Mouse (Mus musculus) midbrain, embryonic 15.5 days (tissue): ENCODE data around the gene Fam181a. TPM values are rescaled to one million over a fixed set of nuclear protein-coding genes. Genes with fewer than 3 reads are reported as not detected.

Experiments used
- ATAC-seq: fragments of 200-750 bp; cut with Nextera tagmentation; replicated peaks from 2 replicates; pipeline ENCODE4 v1.8.0; 2017; ENCODE audit warnings: moderate TSS enrichment
- H3K27ac ChIP-seq: fragments of 300-500 bp; sonication (generic); 2 replicates; pipeline ENCODE4 v1.5.1; 2015; ENCODE audit warnings: mild to moderate bottlenecking, inconsistent platforms
- H3K27me3 ChIP-seq: fragments of 300-500 bp; sonication (generic); replicated peaks from 2 replicates; pipeline ENCODE4 v1.6.1; 2015; ENCODE audit warnings: inconsistent platforms
- H3K36me3 ChIP-seq: fragments of 300-500 bp; sonication (generic); replicated peaks from 2 replicates; pipeline ENCODE4 v1.6.1; 2015; ENCODE audit warnings: inconsistent platforms
- H3K4me1 ChIP-seq: fragments of 300-500 bp; sonication (generic); 2 replicates; pipeline ENCODE4 v1.6.1; 2015; ENCODE audit warnings: inconsistent platforms
- H3K4me2 ChIP-seq: fragments of 300-500 bp; sonication (generic); 2 replicates; pipeline ENCODE4 v1.6.1; 2015; ENCODE audit warnings: inconsistent platforms, mild to moderate bottlenecking, moderate library complexity
- H3K4me3 ChIP-seq: fragments of 300-500 bp; sonication (generic); 2 replicates; pipeline ENCODE4 v1.5.1; 2015; ENCODE audit warnings: mild to moderate bottlenecking, inconsistent platforms
- H3K9ac ChIP-seq: fragments of 300-500 bp; sonication (generic); 2 replicates; pipeline ENCODE4 v1.6.1; 2015; ENCODE audit warnings: mild to moderate bottlenecking, inconsistent platforms
- H3K9me3 ChIP-seq: fragments of 300-500 bp; sonication (generic); 2 replicates; pipeline ENCODE4 v1.6.1; 2016; ENCODE audit warnings: inconsistent platforms
- WGBS: fragments of 180-500 bp; shearing (Covaris S2); methylation state at CpG from one replicate; pipeline ENCODE4 v1.1.7; 2015; ENCODE audit warnings: mixed read lengths; 5-methylcytosine and 5-hydroxymethylcytosine counted together
- polyA plus RNA-seq: library from polyadenylated mRNA; unstranded; fragments of >200 nt; fragmentation: Nextera tagmentation; extraction: Ambion mirVana; gene quantifications from 2 replicates; pipeline ENCODE4 v1.2.1, GENCODE M21; 2015

Gene Fam181a
- polyA plus RNA-seq, 1 experiment from 2014 or later: 7.7 TPM

DNA sequence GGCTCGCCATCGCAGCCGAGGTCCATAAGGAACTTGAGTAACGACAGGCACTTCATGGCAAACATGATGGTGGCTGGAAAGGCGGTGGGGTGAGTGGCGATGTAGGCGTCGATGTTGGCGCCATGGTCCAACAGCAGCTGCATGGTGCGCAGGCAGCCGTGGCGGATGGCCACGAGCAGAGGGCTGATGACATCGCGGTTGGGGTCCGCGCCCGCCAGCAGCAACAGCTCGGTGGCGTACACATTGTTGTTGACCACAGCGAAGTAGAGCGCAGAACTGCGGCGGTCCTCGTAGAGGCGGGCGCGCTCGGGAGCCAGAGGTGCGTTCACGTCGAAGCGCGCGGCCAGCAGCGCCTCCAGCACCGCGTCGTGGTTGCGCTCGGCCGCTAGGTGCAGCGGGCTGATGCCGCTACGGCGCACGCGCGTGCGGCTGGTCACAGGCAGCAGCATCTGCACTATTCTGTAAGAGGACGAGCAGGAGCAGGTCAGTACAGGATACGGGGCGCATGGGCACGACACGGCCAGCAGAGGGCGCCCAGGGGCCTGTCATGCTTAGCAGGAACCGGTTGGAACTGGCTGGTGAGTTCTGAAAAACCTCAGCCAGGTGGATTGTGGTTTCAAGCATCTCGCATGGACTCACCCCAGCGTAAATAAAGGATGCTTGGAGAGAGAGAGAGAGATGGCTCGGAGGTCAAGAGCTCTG is 14.5 kb downstream of the Fam181a start:
- Histone ChIP-seq H3K27me3 (peaks cover 11% of the 10 kb centered on the region), H3K9me3 (no peaks in the 10 kb centered on the region), H3K9ac (peak overlapping the region; percentile 40; the same call in 1 of the 2 replicates), H3K4me2 (peak overlapping the region; percentile 62), H3K4me3 (peak overlapping the region; percentile 41), H3K27ac (no peak overlapping the region), H3K4me1 (0 out of 2 replicates have a peak, but pooled peaks cover 4% of the 10 kb centered on the region), H3K36me3 (no peaks in the 10 kb centered on the region)
- peak; percentile 97 for ATAC-seq
- 8% methylated on average over 60 of the region's 60 CpGs for WGBS

DNA sequence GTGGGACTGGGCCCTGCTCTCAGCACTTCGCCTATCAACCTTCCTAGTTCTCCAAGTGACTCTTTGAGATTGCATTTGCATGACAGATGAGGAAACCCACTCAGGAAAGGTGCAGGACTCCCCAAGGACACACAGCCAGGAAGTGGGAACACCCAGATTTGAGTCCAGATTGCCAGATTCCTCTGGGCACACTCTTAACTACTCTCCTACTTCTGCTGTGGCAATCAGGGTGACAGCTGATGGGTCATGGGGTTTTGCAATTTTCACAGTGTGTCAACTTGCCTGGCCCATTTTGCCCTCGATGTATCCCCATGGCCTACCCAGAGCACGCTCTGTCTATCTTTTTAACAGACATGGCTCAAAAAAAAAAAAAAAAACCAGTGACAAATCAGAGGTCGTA is 15.8 kb downstream of the Fam181a start:
- H3K4me2 ChIP-seq: no peak overlapping the region

DNA sequence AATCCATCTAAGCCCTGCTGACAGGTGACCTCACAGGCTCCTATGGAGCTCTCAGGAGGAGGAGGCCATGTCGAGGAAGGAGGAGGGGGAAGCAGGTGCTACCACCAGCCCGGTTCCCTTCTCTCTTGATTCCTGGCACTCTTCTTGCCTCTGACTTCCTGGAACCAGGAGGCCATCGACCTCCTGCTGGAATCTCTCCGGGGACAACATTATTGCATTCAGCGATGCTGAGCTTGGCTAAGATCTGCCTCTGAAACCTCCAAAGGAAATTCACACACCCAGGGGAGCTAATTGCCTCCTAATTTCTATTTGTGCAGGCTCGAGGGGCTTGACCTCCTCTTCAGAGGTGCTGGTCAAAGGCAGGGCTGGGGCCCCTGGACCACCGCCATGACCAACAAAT is 16.3 kb downstream of the Fam181a start:
- H3K27me3 ChIP-seq: peaks cover 11% of the 10 kb centered on the region
- no peak overlapping the region for H3K4me2 ChIP-seq
- H3K4me1 ChIP-seq: 0 out of 2 replicates have a peak, but pooled peaks cover 4% of the 10 kb centered on the region
- H3K36me3 ChIP-seq: no peaks in the 10 kb centered on the region
- no peak overlapping the region for H3K27ac ChIP-seq
- no peak overlapping the region for H3K9ac ChIP-seq
- no peaks in the 10 kb centered on the region for H3K9me3 ChIP-seq
- no peak overlapping the region for H3K4me3 ChIP-seq
- WGBS: 19% methylated on average over 7 of the region's 7 CpGs
- ATAC-seq: no peak

More for the DNA sequence above, 15.8 kb downstream of the Fam181a start:
- H3K27ac ChIP-seq: no peak overlapping the region
- no peaks in the 10 kb centered on the region for H3K36me3 ChIP-seq
- H3K27me3 ChIP-seq: peaks cover 11% of the 10 kb centered on the region
- H3K9me3 ChIP-seq: no peaks in the 10 kb centered on the region
- H3K4me3 ChIP-seq: no peak overlapping the region
- no peak for ATAC-seq
- no peak overlapping the region for H3K9ac ChIP-seq
- WGBS: 64% methylated on average over 4 of the region's 4 CpGs
- H3K4me1 ChIP-seq: 0 out of 2 replicates have a peak, but pooled peaks cover 4% of the 10 kb centered on the region

DNA sequence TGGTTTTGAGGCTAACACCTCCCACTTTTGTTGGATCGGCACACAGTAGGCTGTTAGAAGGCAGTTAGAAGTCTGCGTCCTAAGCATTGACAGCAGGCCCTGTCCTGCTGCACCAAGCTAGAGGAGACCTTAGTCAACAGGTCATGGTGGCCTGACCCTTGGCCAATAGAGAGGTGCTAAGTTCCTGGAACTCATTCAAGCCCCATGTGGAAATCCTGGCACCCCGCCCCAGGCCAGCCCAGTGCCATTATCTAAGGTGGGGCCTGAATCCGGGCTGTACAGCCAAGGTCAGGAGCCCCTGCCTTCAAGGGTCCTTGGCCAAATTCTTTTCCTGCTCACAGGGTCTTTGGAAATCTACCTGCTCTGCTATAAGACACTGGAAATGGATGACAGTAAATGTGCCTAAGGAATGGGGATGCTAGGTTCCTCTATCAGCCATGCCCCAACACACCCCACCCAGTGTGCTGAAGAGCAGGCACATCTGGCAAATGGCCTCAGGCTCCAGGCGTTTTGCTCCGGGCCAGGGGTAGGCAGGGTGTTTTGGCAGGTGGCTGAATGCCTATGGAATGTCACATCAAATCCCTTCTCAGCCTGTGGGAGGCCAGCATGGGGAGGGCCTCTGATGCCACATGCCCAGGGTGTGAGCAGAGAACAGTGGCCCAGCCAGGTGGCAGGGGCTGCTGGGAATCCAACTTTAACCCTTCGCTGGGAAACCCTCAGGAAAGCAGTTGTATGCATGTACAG is 17.8 kb downstream of the Fam181a start:
- H3K4me3 ChIP-seq: no peak overlapping the region
- ATAC-seq: no peak
- no peak overlapping the region for H3K4me2 ChIP-seq
- H3K27ac ChIP-seq: no peak overlapping the region
- H3K36me3 ChIP-seq: no peaks in the 10 kb centered on the region
- H3K27me3 ChIP-seq: peaks cover 11% of the 10 kb centered on the region
- no peaks in the 10 kb centered on the region for H3K9me3 ChIP-seq
- 0 out of 2 replicates have a peak, but pooled peaks cover 4% of the 10 kb centered on the region for H3K4me1 ChIP-seq
- WGBS: 66% methylated on average over 7 of the region's 7 CpGs
- H3K9ac ChIP-seq: no peak overlapping the region

DNA sequence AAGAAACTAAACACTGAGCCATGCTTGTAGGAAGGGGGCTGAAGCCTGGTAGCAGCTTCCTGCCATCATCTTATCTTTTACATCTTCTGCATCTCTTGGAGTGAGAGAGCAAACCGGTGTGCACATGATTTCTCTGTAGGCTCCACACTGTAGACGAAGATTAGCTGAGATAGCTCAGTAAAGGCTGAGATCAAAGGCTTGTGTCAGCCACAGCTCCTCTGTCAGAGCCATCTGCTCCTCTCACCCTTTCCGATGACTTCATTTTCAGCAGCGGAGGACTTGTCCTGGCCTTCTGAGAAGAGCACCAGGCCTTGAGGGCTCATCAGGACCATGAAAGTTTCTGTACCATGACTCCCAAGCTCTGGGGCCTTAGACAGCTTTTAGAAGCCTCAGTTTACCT is 20.7 kb downstream of the Fam181a start:
- no peak for ATAC-seq
- Histone ChIP-seq H3K27me3 (no peaks in the 10 kb centered on the region), H3K4me2 (no peak overlapping the region), H3K9ac (no peak overlapping the region), H3K4me3 (no peak overlapping the region), H3K9me3 (no peaks in the 10 kb centered on the region), H3K27ac (no peak overlapping the region), H3K36me3 (no peaks in the 10 kb centered on the region), H3K4me1 (no peaks in the 10 kb centered on the region)
- 60% methylated on average over 4 of the region's 4 CpGs for WGBS

DNA sequence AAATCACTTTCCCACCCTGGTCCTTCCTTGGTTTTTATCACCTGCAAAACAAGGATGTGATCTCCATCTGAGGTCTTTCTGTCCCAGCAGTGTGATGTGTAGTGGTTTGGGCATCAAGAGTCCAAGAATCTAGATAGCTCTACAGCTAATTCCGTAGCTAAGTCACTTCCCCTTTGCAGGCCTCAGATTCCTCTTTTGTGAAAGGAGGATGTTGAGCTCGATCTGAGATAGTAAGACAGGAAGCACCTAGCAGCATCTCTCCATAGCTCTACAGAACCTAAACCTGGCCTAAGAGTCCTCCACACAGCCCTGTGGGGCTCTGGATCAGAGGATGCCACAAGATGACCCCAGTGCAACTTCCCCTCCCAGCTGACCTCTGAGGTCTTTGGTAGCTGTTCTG is 22.1 kb downstream of the Fam181a start:
- WGBS: 87% methylated on average over 2 of the region's 2 CpGs
- Histone ChIP-seq H3K27ac (no peak overlapping the region), H3K9ac (no peak overlapping the region), H3K36me3 (no peaks in the 10 kb centered on the region), H3K9me3 (no peaks in the 10 kb centered on the region), H3K4me3 (no peak overlapping the region), H3K4me1 (no peaks in the 10 kb centered on the region), H3K27me3 (no peaks in the 10 kb centered on the region), H3K4me2 (no peak overlapping the region)
- no peak for ATAC-seq

DNA sequence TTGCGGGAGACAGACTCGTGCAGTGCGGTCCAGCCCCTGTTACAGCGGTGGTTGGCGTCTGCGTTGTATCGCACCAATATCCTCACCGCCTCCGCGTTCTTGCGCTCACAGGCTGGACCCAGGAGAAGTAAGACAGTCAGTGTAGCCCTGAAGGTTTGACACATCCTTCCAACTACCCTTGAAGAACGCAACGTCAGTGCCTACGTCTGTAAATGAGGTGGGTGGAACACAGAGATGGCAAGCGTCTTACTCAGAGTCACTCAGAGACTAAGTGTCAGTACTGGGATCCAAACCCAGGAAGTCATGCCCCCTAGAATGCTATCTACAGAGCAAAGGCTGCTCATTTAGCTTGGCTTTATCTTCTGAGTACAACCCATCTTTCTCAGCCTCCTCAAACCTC is 22.7 kb downstream of the Fam181a start:
- Histone ChIP-seq H3K27me3 (no peaks in the 10 kb centered on the region), H3K4me2 (no peak overlapping the region), H3K4me1 (no peaks in the 10 kb centered on the region), H3K27ac (no peak overlapping the region), H3K9ac (no peak overlapping the region), H3K4me3 (no peak overlapping the region), H3K9me3 (no peaks in the 10 kb centered on the region), H3K36me3 (no peaks in the 10 kb centered on the region)
- 95% methylated on average over 15 of the region's 15 CpGs for WGBS
- ATAC-seq: no peak

DNA sequence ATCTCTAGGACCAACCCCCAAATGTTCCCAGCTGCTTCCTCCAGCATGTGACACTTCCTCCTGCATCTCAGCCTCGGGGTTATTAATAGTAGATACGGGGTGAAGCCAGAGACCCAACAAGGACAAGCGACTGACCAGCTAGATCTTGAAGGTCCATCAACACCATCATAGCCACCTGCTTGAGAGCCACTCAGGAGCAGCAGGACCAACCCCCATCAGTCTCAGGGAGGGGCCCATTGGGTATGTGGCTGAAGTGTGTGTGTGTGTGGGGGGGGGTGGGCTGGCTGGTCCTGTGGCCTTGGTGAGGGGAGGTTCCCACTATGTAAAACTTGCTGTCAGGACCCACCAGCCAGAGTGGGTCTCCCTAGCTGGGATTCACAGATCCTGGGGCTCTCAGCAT is 26.0 kb downstream of the Fam181a start:
- ATAC-seq: no peak
- no peaks in the 10 kb centered on the region for H3K4me1 ChIP-seq
- 77% methylated on average over 3 of the region's 3 CpGs for WGBS
- no peak overlapping the region for H3K4me3 ChIP-seq
- no peak overlapping the region for H3K4me2 ChIP-seq
- no peaks in the 10 kb centered on the region for H3K36me3 ChIP-seq
- no peak overlapping the region for H3K27ac ChIP-seq
- H3K9me3 ChIP-seq: no peaks in the 10 kb centered on the region
- H3K27me3 ChIP-seq: no peaks in the 10 kb centered on the region
- no peak overlapping the region for H3K9ac ChIP-seq

DNA sequence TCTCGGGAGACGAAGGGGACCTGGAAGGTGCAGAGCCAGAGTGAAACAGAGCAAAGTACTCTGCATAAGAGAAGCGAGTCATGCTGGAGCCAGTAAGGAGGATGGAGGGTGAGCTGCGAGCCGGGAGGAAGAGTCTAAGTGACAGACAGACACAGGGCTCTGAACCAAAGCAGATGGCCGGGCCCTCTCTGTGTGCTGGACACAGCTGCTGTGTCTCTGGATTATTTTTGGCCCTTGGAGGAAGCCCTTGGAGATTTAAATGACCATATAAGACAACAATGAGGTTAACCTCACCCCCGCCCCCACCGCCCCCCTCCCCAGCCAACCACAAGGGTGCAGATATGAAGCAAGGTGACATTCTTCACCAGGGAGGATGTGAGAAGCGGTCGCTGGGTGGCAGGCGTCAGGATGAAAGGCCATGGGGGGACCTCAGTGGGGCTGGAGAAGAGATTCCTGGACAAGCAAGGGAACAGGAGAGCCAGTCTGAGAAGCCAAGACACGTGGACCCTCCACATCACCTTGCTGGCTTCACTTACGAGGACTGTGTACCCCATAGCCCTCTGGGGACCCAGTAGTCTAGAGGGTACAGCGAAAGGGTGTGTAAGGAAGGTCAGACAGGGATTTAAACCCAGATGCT is 27.5 kb downstream of the Fam181a start:
- no peak overlapping the region for H3K27ac ChIP-seq
- no peak overlapping the region for H3K4me3 ChIP-seq
- H3K27me3 ChIP-seq: no peaks in the 10 kb centered on the region
- no peaks in the 10 kb centered on the region for H3K4me1 ChIP-seq
- ATAC-seq: no peak
- 80% methylated on average over 14 of the region's 14 CpGs for WGBS
- no peak overlapping the region for H3K4me2 ChIP-seq
- H3K9me3 ChIP-seq: no peaks in the 10 kb centered on the region
- no peak overlapping the region for H3K9ac ChIP-seq
- H3K36me3 ChIP-seq: no peaks in the 10 kb centered on the region

DNA sequence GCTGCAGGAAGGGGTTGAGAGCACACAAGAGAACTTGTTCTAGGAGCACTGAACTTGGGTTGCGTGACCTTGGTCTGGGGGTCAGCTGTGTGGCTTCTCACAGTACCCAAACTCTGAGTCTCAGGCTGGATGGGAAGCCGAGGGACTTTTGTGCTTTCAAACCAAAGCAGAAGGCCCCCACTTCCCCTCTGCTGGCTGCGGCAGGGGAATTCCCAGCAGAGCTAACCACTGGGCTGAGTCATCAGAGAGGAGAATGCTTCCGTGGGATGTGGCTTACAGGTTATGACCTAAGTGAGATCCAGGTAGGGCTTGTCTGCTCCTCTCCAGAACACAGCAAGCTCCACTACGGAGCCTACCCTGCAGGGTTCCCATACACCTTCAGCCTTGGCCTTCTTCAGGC is 30.4 kb downstream of the Fam181a start:
- H3K27me3 ChIP-seq: no peaks in the 10 kb centered on the region
- no peak for ATAC-seq
- H3K36me3 ChIP-seq: no peaks in the 10 kb centered on the region
- H3K9ac ChIP-seq: no peak overlapping the region
- H3K27ac ChIP-seq: no peak overlapping the region
- no peaks in the 10 kb centered on the region for H3K9me3 ChIP-seq
- WGBS: 87% methylated on average over 5 of the region's 5 CpGs
- no peaks in the 10 kb centered on the region for H3K4me1 ChIP-seq
- H3K4me3 ChIP-seq: no peak overlapping the region
- no peak overlapping the region for H3K4me2 ChIP-seq

DNA sequence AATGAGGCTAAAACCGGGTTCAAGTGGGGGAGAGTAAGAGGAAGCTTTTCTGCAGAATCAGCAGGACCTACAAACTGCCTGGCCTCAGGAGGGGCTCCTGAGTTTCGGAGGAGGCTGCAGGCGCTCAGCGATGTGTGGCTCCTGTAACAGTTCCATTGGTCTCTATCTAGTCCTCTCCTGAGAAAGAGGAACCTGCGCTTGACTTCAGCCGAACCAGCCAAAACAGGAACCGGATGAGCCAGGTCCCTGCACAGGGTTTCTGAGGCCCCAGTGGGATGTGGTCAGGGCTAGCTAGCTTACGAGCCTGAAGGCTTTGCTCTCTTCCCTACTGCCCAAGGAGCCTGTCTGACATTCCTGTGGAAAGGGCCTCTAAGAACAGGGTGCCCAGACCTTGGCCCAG is 32.7 kb downstream of the Fam181a start:
- Histone ChIP-seq H3K9ac (no peak overlapping the region), H3K4me1 (no peaks in the 10 kb centered on the region), H3K27me3 (no peaks in the 10 kb centered on the region), H3K27ac (no peak overlapping the region), H3K9me3 (no peaks in the 10 kb centered on the region), H3K4me3 (no peak overlapping the region), H3K4me2 (no peak overlapping the region), H3K36me3 (no peaks in the 10 kb centered on the region)
- WGBS: 81% methylated on average over 8 of the region's 8 CpGs
- no peak for ATAC-seq

DNA sequence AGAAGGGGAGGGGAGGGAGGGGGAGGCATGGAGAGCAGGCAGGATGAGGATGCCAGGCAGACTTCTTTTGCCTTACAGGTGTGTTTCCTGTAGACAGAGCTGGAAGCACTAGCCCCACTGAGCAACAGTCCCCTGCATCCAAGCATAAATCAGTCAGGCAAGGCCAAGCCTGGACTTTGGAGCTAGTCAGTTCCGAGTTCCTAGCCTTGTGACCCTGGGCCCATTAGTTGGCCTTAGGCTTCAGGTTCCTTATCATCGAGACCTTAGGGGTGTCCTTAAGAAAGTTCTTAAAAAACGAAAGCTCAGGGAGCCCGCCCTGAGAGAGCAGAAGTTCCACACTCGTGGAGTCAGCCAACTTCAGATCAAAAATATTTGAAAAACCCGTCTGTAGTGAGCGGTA is 34.2 kb downstream of the Fam181a start:
- H3K36me3 ChIP-seq: no peaks in the 10 kb centered on the region
- no peaks in the 10 kb centered on the region for H3K27me3 ChIP-seq
- no peak overlapping the region for H3K4me2 ChIP-seq
- no peaks in the 10 kb centered on the region for H3K4me1 ChIP-seq
- no peak for ATAC-seq
- no peak overlapping the region for H3K4me3 ChIP-seq
- H3K9ac ChIP-seq: no peak overlapping the region
- 88% methylated on average over 7 of the region's 7 CpGs for WGBS
- no peaks in the 10 kb centered on the region for H3K9me3 ChIP-seq
- H3K27ac ChIP-seq: no peak overlapping the region
